ENCODE assay signal across 9 mouse cellular contexts in genomic region chr6:29814616-29815015, GRCm38 (mm10). TPM values are rescaled to one million over a fixed set of nuclear protein-coding genes. Genes with fewer than 3 reads are reported as not detected.
A peak's percentile ranks its signal among the peaks of the same experiment; 100 is the strongest.
DNase-seq lines count a peak whose midpoint lies in the region; ATAC-seq lines count a peak whose summit lies in the region.
"Had no signal": no experiment of that assay in that cellular context is flagged by ENCODE, and none has a peak within 500 bp of the region (broad histone marks: within the 10 kb centered on the region; RNA-seq: fewer than 3 reads in every experiment).

No protein-coding gene starts in this region.

- peak; percentile 30 to 68 for DNase-seq in layer of hippocampus, adult 18-20 months (ENCODE audit: low spot score in 2 of 2)
- DNase-seq in layer of hippocampus, postnatal 10 days (ENCODE audit: low spot score in 2 of 2): no peak
- DNase-seq in cerebellum, postnatal 10 days: peak; percentile 27 to 38
- no peak for DNase-seq in hindbrain, embryonic 10.5 days (ENCODE audit: low spot score)
- DNase-seq in urinary bladder, postnatal 36 days (ENCODE audit: low spot score in 2 of 2): no peak
- DNase-seq in kidney, adult 11 months: no peak

- H3K27ac ChIP-seq in hindbrain, embryonic 10.5 days: 0 out of 2 replicates have a peak overlapping the region, but pooled peaks have one; percentile 66
- peak overlapping the region; percentile 72 for H3K27ac ChIP-seq in midbrain, embryonic 12.5 days (replicated peaks)
- H3K27ac ChIP-seq: liver, embryonic 15.5 days had no signal

- H3K4me2 ChIP-seq in midbrain, embryonic 12.5 days (replicated peaks): peak overlapping the region; percentile 4; the same call in 1 of the 2 replicates
- H3K4me2 ChIP-seq: liver, embryonic 15.5 days had no signal

- WGBS in hindbrain, embryonic 10.5 days: 20% methylated on average over 2 of the region's 2 CpGs
- WGBS in midbrain, embryonic 12.5 days: 1% methylated on average over 2 of the region's 2 CpGs

- ATAC-seq in midbrain, embryonic 12.5 days (ENCODE audit: low FRiP score, low read depth): peak; percentile 88
- no peak for ATAC-seq in CD4-positive, CD25-positive, alpha-beta regulatory T cell, adult 4 months

- no peaks in the 10 kb centered on the region for H3K9me3 ChIP-seq in hindbrain, embryonic 10.5 days
- H3K9me3 ChIP-seq in midbrain, embryonic 12.5 days: no peaks in the 10 kb centered on the region
- H3K9me3 ChIP-seq: liver, embryonic 15.5 days had no signal

- H3K36me3 ChIP-seq in hindbrain, embryonic 10.5 days: no peaks in the 10 kb centered on the region
- H3K36me3 ChIP-seq in midbrain, embryonic 12.5 days: no peaks in the 10 kb centered on the region
- H3K36me3 ChIP-seq: liver, embryonic 15.5 days had no signal

- no peaks in the 10 kb centered on the region for H3K27me3 ChIP-seq in hindbrain, embryonic 10.5 days (ENCODE audit: insufficient read depth, poor library complexity, severe bottlenecking)
- no peaks in the 10 kb centered on the region for H3K27me3 ChIP-seq in midbrain, embryonic 12.5 days
- H3K27me3 ChIP-seq: liver, embryonic 15.5 days had no signal

- no peak overlapping the region for H3K9ac ChIP-seq in midbrain, embryonic 12.5 days (replicated peaks)
- H3K9ac ChIP-seq: liver, embryonic 15.5 days had no signal

- peaks cover 19% of the 10 kb centered on the region for H3K4me1 ChIP-seq in hindbrain, embryonic 10.5 days (replicated peaks)
- peaks cover 21% of the 10 kb centered on the region for H3K4me1 ChIP-seq in midbrain, embryonic 12.5 days
- H3K4me1 ChIP-seq: liver, embryonic 15.5 days had no signal

- no peak overlapping the region for H3K4me3 ChIP-seq in hindbrain, embryonic 10.5 days
- H3K4me3 ChIP-seq in midbrain, embryonic 12.5 days: no peak overlapping the region
- H3K4me3 ChIP-seq: liver, embryonic 15.5 days had no signal

RNA-seq across cellular contexts. Expression of gene Ahcyl2, which starts 46.8 kb away (rescaled TPM):
- 100 to 1,000 TPM; 231 to 237 TPM for total RNA-seq in layer of hippocampus, adult 18-20 months (2021)
- 100 to 1,000 TPM in 1 of 2 experiments, 10 to 100 TPM in 1; 94.4 to 121 TPM for total RNA-seq in layer of hippocampus, postnatal 10 days (2021)
- polyA plus RNA-seq in hindbrain, embryonic 10.5 days (2016; fragmentation: Nextera tagmentation; extraction: Ambion mirVana): 11.5 and 13.0 TPM in 2 replicates
- 17.2 and 18.0 TPM in 2 replicates for polyA plus RNA-seq in midbrain, embryonic 12.5 days (2016; fragmentation: Nextera tagmentation; extraction: Ambion mirVana)
- 100 to 1,000 TPM in 1 of 2 experiments, 10 to 100 TPM in 1; 87.8 to 108 TPM for polyA plus RNA-seq in CD4-positive, CD25-positive, alpha-beta regulatory T cell, adult 4 months (2017; shearing (Covaris generic))

Comparison
In these comparisons a context has a peak if more than half of its experiments do, and no peak if none do; other contexts are left out.
1. DNase-seq: peak in layer of hippocampus, adult 18-20 months (2 of 2) and cerebellum, postnatal 10 days (2 of 2); none in layer of hippocampus, postnatal 10 days (0 of 2), hindbrain, embryonic 10.5 days (single experiment), urinary bladder, postnatal 36 days (0 of 2) and kidney, adult 11 months (single experiment).